Mouse (Mus musculus): Measurements from ENCODE around the gene Cacnb1. TPM values are rescaled to one million over a fixed set of nuclear protein-coding genes. Genes with fewer than 3 reads are reported as not detected.

Gene Cacnb1
- polyA plus RNA-seq, 1 experiment from 2014 or later: 52.1 TPM

GRCm38 (mm10) chr11:97979824-97980495, 42.9 kb downstream of the Cacnb1 start:
- Histone ChIP-seq H3K4me2 (no peak overlapping the region), H3K27me3 (peaks cover 11% of the 10 kb centered on the region), H3K4me3 (no peak overlapping the region), H3K27ac (replicated peaks) (0 out of 2 replicates have a peak overlapping the region, but pooled peaks have one; percentile 2), H3K9me3 (no peaks in the 10 kb centered on the region), H3K9ac (no peak overlapping the region), H3K4me1 (replicated peaks) (0 out of 2 replicates have a peak, but pooled peaks cover 6% of the 10 kb centered on the region), H3K36me3 (no peaks in the 10 kb centered on the region)
- WGBS: 62% methylated on average over 10 of the region's 10 CpGs
- ATAC-seq (ENCODE audit: low read depth): no peak

GRCm38 (mm10) chr11:97978392-97978791, 44.4 kb downstream of the Cacnb1 start:
- H3K9me3 ChIP-seq: no peaks in the 10 kb centered on the region
- no peak overlapping the region for H3K4me3 ChIP-seq
- H3K4me2 ChIP-seq: no peak overlapping the region
- no peak overlapping the region for H3K9ac ChIP-seq
- ATAC-seq (ENCODE audit: low read depth): no peak
- H3K27ac ChIP-seq (replicated peaks): no peak overlapping the region
- WGBS: 87% methylated on average over 13 of the region's 13 CpGs
- H3K36me3 ChIP-seq: no peaks in the 10 kb centered on the region
- 0 out of 2 replicates have a peak, but pooled peaks cover 6% of the 10 kb centered on the region for H3K4me1 ChIP-seq (replicated peaks)
- no peaks in the 10 kb centered on the region; the same call in 1 of the 2 replicates for H3K27me3 ChIP-seq

GRCm38 (mm10) chr11:97977797-97978196, 45.0 kb downstream of the Cacnb1 start:
- Histone ChIP-seq H3K4me3 (no peak overlapping the region), H3K36me3 (no peaks in the 10 kb centered on the region), H3K9me3 (no peaks in the 10 kb centered on the region), H3K4me2 (no peak overlapping the region), H3K27ac (replicated peaks) (no peak overlapping the region), H3K4me1 (replicated peaks) (0 out of 2 replicates have a peak, but pooled peaks cover 6% of the 10 kb centered on the region), H3K9ac (no peak overlapping the region), H3K27me3 (no peaks in the 10 kb centered on the region; the same call in 1 of the 2 replicates)
- no peak for ATAC-seq (ENCODE audit: low read depth)
- 83% methylated on average over 5 of the region's 5 CpGs for WGBS

GRCm38 (mm10) chr11:97974746-97975145, 48.1 kb downstream of the Cacnb1 start:
- Histone ChIP-seq H3K27ac (replicated peaks) (no peak overlapping the region), H3K36me3 (no peaks in the 10 kb centered on the region), H3K4me2 (no peak overlapping the region), H3K4me1 (replicated peaks) (no peaks in the 10 kb centered on the region), H3K9ac (no peak overlapping the region), H3K27me3 (no peaks in the 10 kb centered on the region), H3K9me3 (no peaks in the 10 kb centered on the region), H3K4me3 (no peak overlapping the region)
- 86% methylated on average over 5 of the region's 5 CpGs for WGBS
- no peak for ATAC-seq (ENCODE audit: low read depth)

- no peak for ATAC-seq (ENCODE audit: low read depth)
- Histone ChIP-seq H3K4me2 (no peak overlapping the region), H3K9ac (no peak overlapping the region), H3K27me3 (no peaks in the 10 kb centered on the region), H3K27ac (replicated peaks) (no peak overlapping the region), H3K9me3 (no peaks in the 10 kb centered on the region), H3K4me3 (no peak overlapping the region), H3K36me3 (no peaks in the 10 kb centered on the region), H3K4me1 (replicated peaks) (no peaks in the 10 kb centered on the region)
- 83% methylated on average over 5 of the region's 5 CpGs for WGBS
These were observed 48.7 kb downstream of the Cacnb1 start for GRCm38 (mm10) chr11:97974141-97974540.

- Histone ChIP-seq H3K4me2 (no peak overlapping the region), H3K4me1 (replicated peaks) (no peaks in the 10 kb centered on the region), H3K27ac (replicated peaks) (no peak overlapping the region), H3K4me3 (no peak overlapping the region), H3K9me3 (no peaks in the 10 kb centered on the region), H3K9ac (no peak overlapping the region), H3K36me3 (no peaks in the 10 kb centered on the region), H3K27me3 (no peaks in the 10 kb centered on the region; the same call in 1 of the 2 replicates)
- 69% methylated on average over 2 of the region's 2 CpGs for WGBS
- no peak for ATAC-seq (ENCODE audit: low read depth)
These were observed 50.4 kb downstream of the Cacnb1 start for GRCm38 (mm10) chr11:97972434-97972833.

- H3K4me3 ChIP-seq: no peak overlapping the region
- WGBS: 49% methylated on average over 7 of the region's 7 CpGs
- H3K36me3 ChIP-seq: no peaks in the 10 kb centered on the region
- no peak overlapping the region for H3K27ac ChIP-seq (replicated peaks)
- 0 out of 2 replicates have a peak, but pooled peaks cover 8% of the 10 kb centered on the region for H3K4me1 ChIP-seq (replicated peaks)
- H3K9me3 ChIP-seq: no peaks in the 10 kb centered on the region
- ATAC-seq (ENCODE audit: low read depth): no peak
- H3K27me3 ChIP-seq: no peaks in the 10 kb centered on the region; the same call in 1 of the 2 replicates
- H3K4me2 ChIP-seq: no peak overlapping the region
- no peak overlapping the region for H3K9ac ChIP-seq
These were observed 51.6 kb downstream of the Cacnb1 start for GRCm38 (mm10) chr11:97971232-97971631.

- no peak for ATAC-seq (ENCODE audit: low read depth)
- no peaks in the 10 kb centered on the region; the same call in 1 of the 2 replicates for H3K27me3 ChIP-seq
- H3K4me3 ChIP-seq: no peak overlapping the region
- H3K36me3 ChIP-seq: no peaks in the 10 kb centered on the region
- no peaks in the 10 kb centered on the region for H3K9me3 ChIP-seq
- no peak overlapping the region for H3K4me2 ChIP-seq
- 85% methylated on average over 7 of the region's 7 CpGs for WGBS
- no peak overlapping the region for H3K27ac ChIP-seq (replicated peaks)
- H3K4me1 ChIP-seq (replicated peaks): 0 out of 2 replicates have a peak, but pooled peaks cover 8% of the 10 kb centered on the region
- no peak overlapping the region for H3K9ac ChIP-seq
These were observed 52.1 kb downstream of the Cacnb1 start for GRCm38 (mm10) chr11:97970771-97971170.

- no peak overlapping the region for H3K4me3 ChIP-seq
- 83% methylated on average over 5 of the region's 5 CpGs for WGBS
- H3K9ac ChIP-seq: no peak overlapping the region
- H3K27me3 ChIP-seq: no peaks in the 10 kb centered on the region; the same call in 1 of the 2 replicates
- no peak overlapping the region for H3K27ac ChIP-seq (replicated peaks)
- ATAC-seq (ENCODE audit: low read depth): no peak
- H3K4me1 ChIP-seq (replicated peaks): 0 out of 2 replicates have a peak, but pooled peaks cover 8% of the 10 kb centered on the region
- H3K4me2 ChIP-seq: no peak overlapping the region
- no peaks in the 10 kb centered on the region for H3K9me3 ChIP-seq
- no peaks in the 10 kb centered on the region for H3K36me3 ChIP-seq
These were observed 54.4 kb downstream of the Cacnb1 start for GRCm38 (mm10) chr11:97968385-97968784.

- no peak overlapping the region for H3K27ac ChIP-seq (replicated peaks)
- no peak for ATAC-seq (ENCODE audit: low read depth)
- 50% methylated on average over 2 of the region's 2 CpGs for WGBS
These were observed 55.7 kb downstream of the Cacnb1 start for GRCm38 (mm10) chr11:97967114-97967513.

GRCm38 (mm10) chr11:97960907-97961306, 61.9 kb downstream of the Cacnb1 start:
- Histone ChIP-seq H3K36me3 (no peaks in the 10 kb centered on the region), H3K9me3 (no peaks in the 10 kb centered on the region), H3K27me3 (no peaks in the 10 kb centered on the region), H3K4me3 (no peak overlapping the region), H3K4me1 (replicated peaks) (peaks cover 23% of the 10 kb centered on the region), H3K9ac (no peak overlapping the region), H3K27ac (replicated peaks) (no peak overlapping the region), H3K4me2 (no peak overlapping the region)
- no peak for ATAC-seq (ENCODE audit: low read depth)
- WGBS: 93% methylated on average over 1 of the region's 1 CpGs

More at GRCm38 (mm10) chr11:97967114-97967513, 55.7 kb downstream of the Cacnb1 start:
- H3K4me1 ChIP-seq (replicated peaks): 0 out of 2 replicates have a peak, but pooled peaks cover 8% of the 10 kb centered on the region
- H3K9me3 ChIP-seq: no peaks in the 10 kb centered on the region
- no peak overlapping the region for H3K4me2 ChIP-seq
- H3K4me3 ChIP-seq: no peak overlapping the region
- no peaks in the 10 kb centered on the region; the same call in 1 of the 2 replicates for H3K27me3 ChIP-seq
- H3K36me3 ChIP-seq: no peaks in the 10 kb centered on the region
- H3K9ac ChIP-seq: no peak overlapping the region

GRCm38 (mm10) chr11:97959300-97959680, 63.5 kb downstream of the Cacnb1 start:
- Histone ChIP-seq H3K27me3 (no peaks in the 10 kb centered on the region), H3K36me3 (no peaks in the 10 kb centered on the region), H3K9me3 (no peaks in the 10 kb centered on the region), H3K4me2 (no peak overlapping the region), H3K9ac (peak overlapping the region; percentile 12; the same call in 1 of the 2 replicates), H3K27ac (replicated peaks) (no peak overlapping the region), H3K4me1 (replicated peaks) (peaks cover 26% of the 10 kb centered on the region), H3K4me3 (no peak overlapping the region)
- WGBS: 53% methylated on average over 5 of the region's 5 CpGs
- no peak for ATAC-seq (ENCODE audit: low read depth)

All from neural tube, embryonic 13.5 days (tissue).